Mouse (Mus musculus) kidney, adult 8-10 months (tissue): ENCODE measurements at regions not wholly inside any gene's neighbourhood (a gene's known extent, or its start where the extent isn't known, plus 50 kb on each side); places are given as distances from the start of the nearest gene placed in this dataset.

Experiments
- DNase-seq, 2 experiments: peaks; one replicate each; pipeline ENCODE4 v3.0.0; 2022

GRCm38 (mm10) chr1:72108678-72109077, 103.4 kb downstream of the Mreg start:
- DNase-seq = no peak

DNA sequence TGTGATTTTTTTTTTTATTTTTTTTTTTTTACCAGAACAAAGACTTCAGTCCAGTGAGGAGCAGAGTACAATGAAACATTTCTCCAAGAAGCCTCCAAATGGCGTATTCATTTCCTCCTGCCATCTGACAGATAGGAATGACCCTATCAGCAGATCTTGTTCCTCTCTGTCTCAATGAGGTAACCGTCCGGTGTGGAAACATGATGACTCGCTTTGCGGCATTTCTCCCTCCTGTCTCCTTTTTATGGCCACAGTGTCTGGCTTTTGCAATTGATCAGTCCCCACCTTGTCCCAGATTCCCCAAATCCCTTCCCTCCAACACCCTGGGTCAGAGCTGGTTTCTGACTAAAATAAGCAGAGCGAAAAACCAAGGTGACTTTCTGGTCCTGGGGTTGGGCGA, 105.0 kb downstream of the Mreg start:
- no peak for DNase-seq

DNA sequence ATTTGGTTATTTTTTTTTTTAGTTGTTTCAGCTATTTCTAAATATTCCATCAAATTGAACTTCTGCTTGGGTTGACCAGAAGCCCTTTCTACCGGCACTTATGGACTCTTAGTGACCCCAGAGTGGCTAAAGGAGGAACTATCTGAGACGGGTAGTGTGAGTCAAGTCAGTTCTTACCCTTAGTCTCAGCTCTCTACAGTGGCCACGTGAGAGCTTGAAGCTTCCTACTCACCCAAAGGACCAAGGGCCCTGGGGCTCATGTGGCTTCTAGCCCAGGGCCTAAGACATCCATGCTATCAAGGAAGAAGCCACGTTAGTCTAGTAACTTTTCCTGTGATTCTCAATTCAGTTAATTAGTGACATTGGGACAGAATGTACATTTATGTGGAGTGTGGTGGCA, 105.5 kb downstream of the Mreg start:
- no peak for DNase-seq

DNA sequence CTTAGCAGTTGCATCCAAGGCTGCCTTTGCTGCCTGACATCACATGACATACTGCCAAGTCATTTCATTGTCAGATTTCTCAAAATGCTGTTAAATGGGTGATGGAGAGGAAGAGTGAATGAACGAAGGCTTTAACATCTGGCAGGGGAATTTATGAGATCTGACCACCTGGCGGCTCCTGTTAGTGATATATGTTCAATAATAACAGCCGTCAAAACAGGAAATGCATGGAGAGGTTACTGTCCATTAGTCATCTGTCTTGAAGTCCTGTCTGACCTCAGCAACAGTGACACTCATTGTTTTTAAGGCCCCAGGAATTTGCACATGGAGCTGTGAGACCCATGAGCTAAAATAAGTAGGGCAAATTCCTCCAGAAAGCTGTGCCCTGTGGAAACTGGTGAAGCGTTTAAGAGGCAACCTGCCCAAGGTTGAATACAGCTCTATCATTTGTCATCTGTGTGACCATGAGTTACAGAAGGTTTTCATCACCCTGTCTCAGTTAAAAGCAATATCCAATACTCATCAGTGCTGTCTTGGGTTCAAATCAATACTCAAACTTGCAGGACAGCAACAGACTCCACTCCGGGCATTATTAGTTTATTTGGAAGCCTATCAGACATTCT, 106.6 kb downstream of the Mreg start:
- DNase-seq = peak in 1 of 2 experiments; percentile 6

GRCm38 (mm10) chr1:72103962-72104361, 108.1 kb downstream of the Mreg start:
- no peak for DNase-seq

DNA sequence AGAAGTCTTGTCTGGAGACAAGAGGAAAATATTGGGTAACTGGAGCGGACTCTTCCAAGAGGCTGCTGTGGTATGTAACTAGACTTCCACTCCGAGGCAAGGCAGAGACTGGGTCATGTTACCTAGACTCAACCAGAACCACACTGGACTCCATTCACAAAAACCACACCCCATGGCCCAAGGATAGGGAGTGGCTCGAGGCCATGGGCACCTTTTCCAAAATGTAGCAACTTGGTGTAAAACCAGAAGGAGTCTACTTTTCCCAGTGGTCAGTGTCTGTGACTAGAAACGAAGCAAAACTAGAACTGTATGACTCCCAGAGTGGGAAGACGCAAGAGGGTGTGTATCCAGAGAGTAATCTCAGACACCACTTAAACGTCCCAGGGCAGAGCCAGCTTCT, 108.7 kb downstream of the Mreg start:
- no peak for DNase-seq

DNA sequence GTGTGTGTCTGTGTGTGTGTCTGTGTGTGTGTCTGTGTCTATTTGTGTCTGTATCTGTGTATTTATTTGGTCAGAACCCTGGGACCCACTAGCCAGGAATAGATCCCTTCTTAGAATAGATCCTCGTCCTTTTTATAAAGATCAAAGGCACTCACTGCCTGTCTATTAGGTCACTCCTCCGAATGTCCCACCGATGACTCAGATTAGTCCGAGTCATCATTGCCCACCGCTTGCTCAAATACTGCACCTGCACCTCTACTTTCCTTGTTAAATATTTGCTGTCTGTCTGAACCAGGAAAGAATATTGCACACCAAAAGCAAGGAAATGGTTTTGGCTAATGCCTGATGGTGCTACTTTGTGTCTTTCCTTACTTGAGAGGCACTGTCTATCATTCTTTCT, 112.7 kb downstream of the Mreg start:
- DNase-seq = no peak

DNA sequence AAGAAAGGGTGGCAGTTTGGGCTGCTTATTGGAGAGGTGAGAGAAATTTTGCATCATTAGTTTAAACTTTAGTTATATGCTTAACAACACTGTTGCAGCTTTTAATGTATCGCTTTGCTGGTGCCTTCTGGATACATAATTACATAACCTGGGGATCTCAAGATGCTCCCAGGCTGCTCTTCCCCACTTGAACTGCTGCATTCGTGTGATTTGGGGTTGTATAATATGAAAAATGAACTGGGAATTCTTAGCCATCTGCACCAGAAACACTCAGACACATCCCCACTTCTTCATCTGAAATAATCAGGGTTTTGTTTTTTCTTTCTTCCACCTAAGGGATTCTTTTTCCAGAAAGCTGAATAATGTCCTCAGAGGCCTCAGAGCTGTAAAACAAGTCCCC, 120.8 kb downstream of the Mreg start:
- DNase-seq = no peak

- no peak for DNase-seq
These were observed 126.4 kb downstream of the Mreg start for GRCm38 (mm10) chr1:72085661-72086060.

GRCm38 (mm10) chr1:72084219-72084618, 127.9 kb downstream of the Mreg start:
- DNase-seq = no peak

- DNase-seq = no peak
These were observed 129.7 kb downstream of the Mreg start for GRCm38 (mm10) chr1:72082366-72082765.

DNA sequence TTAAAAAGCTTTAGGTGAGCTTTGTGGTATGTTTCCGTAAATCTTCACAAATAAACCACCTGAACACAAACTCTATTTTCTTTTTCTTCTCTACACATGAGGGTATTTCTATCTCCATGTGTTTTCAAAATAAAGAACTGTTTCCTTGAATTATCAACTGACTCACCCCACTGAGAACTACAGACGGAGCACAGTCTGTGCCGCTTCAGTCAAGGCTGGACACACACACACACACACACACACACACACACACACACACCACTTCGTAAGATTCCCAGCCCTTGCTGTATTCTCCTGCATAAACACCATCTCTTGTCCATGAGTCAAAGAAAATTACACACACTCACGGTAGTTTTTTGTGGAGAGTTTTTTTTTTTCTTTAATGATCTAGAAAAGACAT, 130.3 kb downstream of the Mreg start:
- DNase-seq = no peak

DNA sequence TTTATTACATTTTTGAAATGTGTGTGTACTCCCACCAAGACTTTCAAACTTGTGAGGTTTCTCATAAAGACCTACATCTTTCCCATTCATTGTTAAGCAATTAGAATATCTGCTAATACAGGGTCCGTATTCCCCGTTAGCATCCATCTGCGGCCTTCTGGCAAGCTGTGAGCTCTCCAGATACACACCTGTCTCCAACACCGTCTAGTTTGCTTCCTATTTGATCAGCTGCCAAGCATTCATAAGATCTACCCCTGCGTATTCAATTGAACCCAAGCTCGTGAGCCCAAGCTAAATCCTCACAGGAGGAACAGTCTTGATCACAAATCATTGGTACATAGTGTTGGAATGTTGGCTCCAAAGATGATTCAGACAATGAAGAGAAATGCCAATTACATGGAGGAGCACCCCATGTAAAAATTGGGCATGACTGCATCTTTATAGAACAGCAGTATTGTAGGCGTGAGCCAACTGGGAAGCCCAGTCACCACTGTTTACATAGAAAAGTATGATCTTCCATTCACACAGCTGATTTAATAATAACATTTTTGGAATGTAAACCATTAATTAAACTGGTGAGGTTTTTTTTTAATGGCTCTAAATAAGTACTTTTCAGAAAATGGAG, 133.1 kb downstream of the Mreg start:
- DNase-seq = no peak

- no peak for DNase-seq
These were observed 135.8 kb downstream of the Mreg start for GRCm38 (mm10) chr1:72076341-72076740.

GRCm38 (mm10) chr1:72075464-72075863, 136.6 kb downstream of the Mreg start:
- DNase-seq = no peak

- DNase-seq = no peak
These were observed 138.9 kb downstream of the Mreg start for GRCm38 (mm10) chr1:72073245-72073644.

GRCm38 (mm10) chr1:72070489-72070888, 141.6 kb downstream of the Mreg start:
- DNase-seq = no peak

GRCm38 (mm10) chr1:72069056-72069455, 143.1 kb downstream of the Mreg start:
- DNase-seq = no peak

DNA sequence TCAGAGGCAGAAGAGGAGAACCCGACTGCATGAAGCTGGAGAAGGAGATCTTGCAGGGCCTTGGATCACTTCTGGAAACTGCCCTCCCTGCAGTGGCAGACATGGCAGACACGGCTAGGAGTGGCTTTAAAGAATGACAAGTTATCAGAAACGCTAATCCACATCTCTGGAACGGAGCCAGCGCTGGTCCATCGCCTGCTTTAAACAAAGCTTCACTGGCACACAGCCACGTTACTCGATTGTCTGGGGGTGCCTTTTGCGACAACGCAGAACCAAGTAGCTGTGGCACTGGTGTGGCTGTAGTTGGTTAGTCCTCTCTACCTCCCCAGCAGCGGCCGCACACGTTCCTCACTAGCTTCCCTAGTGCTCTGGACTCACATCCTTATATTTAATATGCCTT, 147.0 kb downstream of the Mreg start:
- no peak for DNase-seq

GRCm38 (mm10) chr1:72060393-72060792, 151.7 kb downstream of the Mreg start:
- no peak for DNase-seq

- no peak for DNase-seq
These were observed 153.9 kb downstream of the Mreg start for GRCm38 (mm10) chr1:72058045-72058703.

DNA sequence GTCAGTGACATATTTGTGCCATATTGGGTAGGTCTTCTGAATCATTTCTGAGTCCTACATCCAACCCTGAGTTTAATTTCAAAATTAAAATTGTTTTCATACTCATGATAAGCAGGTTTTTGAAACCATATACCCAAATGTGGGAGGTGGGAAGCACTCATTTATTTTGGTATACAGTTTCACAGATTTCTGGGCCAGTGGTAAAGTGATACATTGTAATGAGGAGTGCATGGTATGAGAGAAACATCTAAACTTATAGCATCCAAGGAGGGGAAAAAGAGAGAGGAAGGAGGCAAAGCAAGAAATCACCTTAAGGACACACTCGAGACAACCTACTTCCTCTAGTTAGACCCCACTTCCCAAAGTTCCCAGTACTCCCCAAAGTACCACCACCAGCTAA, 157.6 kb downstream of the Mreg start:
- DNase-seq = no peak

GRCm38 (mm10) chr1:72050858-72051257, 161.2 kb downstream of the Mreg start:
- no peak for DNase-seq

DNA sequence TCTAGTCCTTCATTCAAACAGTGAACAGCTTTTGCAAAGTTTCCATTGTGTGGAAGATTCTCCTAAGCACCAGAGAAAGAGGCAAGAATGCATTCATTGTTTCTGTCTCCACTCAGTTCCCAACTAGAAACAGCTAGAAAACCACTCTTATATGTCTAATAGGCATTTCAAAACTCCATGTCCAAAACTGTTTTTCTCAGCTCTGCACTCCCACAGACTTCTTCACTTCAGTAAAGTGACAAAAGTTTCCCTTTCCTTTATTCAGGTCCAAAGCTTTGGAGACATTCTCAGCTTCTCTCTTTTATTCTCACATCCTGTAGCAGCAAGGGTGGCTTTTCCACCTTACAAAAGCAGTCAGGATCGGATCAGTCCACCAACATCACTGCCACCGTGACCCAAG, 166.0 kb downstream of the Mreg start:
- DNase-seq = no peak

GRCm38 (mm10) chr1:72038518-72038917, 173.6 kb downstream of the Mreg start:
- no peak for DNase-seq
